Mouse (Mus musculus): ENCODE results near the gene Dop1b. TPM values are rescaled to one million over a fixed set of nuclear protein-coding genes. Genes with fewer than 3 reads are reported as not detected.

Gene Dop1b
- polyA plus RNA-seq, 1 experiment from 2014 or later = 11.8 TPM

DNA sequence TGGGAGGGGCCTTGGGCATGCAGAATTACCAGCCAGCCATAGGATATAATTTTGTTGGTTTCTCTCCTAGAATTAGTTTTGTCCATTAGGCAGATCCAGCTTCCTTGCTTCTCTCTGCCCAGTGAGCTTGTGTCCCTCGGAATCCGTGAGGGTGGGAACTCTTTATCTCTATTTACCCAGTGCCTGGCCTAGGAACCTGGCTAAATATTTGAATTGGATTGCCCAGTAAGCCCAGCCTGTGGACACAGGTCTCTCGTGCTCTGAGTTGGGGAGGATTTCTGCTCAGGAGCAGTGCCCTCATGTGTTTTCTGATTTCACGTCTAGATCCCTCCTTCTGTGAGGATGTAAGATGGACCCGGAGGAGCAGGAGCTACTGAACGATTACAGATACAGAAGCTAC lies 4.1 kb downstream of the Dop1b start:
- H3K4me2 ChIP-seq = no peak overlapping the region
- WGBS = 85% methylated on average over 6 of the region's 6 CpGs
- H3K4me1 ChIP-seq = peaks cover 15% of the 10 kb centered on the region
- no peak overlapping the region for H3K4me3 ChIP-seq
- H3K27ac ChIP-seq = no peak overlapping the region
- H3K9me3 ChIP-seq = no peaks in the 10 kb centered on the region
- H3K36me3 ChIP-seq = no peaks in the 10 kb centered on the region; the same call in 1 of the 2 replicates
- no peak overlapping the region for H3K9ac ChIP-seq
- peaks cover 18% of the 10 kb centered on the region for H3K27me3 ChIP-seq
- no peak for ATAC-seq (ENCODE audit: insufficient number of reproducible peaks, insufficient read depth, low FRiP score, low TSS enrichment, low read depth)

DNA sequence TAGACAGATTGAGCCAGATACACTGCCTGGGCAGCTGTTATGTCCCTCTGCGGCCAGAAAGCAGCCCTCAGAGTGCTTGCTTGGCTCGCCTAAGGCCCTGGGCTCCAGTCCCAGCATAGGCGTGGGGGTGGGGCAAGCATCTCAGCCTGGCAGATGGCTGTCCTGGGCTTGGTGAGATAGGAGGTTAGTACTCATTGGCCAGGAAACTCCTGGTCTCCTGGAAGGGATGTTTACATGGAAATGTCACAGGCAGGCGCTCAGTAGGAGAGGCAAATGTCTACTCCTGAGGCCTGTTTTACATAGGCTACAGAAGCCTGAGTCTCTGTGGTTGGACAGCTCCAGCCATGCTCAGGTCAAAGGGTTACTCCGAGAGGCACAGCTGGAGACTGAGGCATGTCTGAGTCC lies 5.6 kb downstream of the Dop1b start:
- H3K9me3 ChIP-seq = no peaks in the 10 kb centered on the region
- no peak for ATAC-seq (ENCODE audit: insufficient number of reproducible peaks, insufficient read depth, low FRiP score, low TSS enrichment, low read depth)
- H3K9ac ChIP-seq = no peak overlapping the region
- peaks cover 16% of the 10 kb centered on the region for H3K27me3 ChIP-seq
- 37% methylated on average over 5 of the region's 5 CpGs for WGBS
- H3K27ac ChIP-seq = no peak overlapping the region
- no peak overlapping the region for H3K4me3 ChIP-seq
- H3K4me2 ChIP-seq = no peak overlapping the region
- no peaks in the 10 kb centered on the region; the same call in 1 of the 2 replicates for H3K36me3 ChIP-seq
- H3K4me1 ChIP-seq = peaks cover 14% of the 10 kb centered on the region

- H3K4me2 ChIP-seq = no peak overlapping the region
- WGBS = 80% methylated on average over 5 of the region's 5 CpGs
Observed at GRCm38 (mm10) chr16:93721771-93722170, 10.1 kb downstream of the Dop1b start.

DNA sequence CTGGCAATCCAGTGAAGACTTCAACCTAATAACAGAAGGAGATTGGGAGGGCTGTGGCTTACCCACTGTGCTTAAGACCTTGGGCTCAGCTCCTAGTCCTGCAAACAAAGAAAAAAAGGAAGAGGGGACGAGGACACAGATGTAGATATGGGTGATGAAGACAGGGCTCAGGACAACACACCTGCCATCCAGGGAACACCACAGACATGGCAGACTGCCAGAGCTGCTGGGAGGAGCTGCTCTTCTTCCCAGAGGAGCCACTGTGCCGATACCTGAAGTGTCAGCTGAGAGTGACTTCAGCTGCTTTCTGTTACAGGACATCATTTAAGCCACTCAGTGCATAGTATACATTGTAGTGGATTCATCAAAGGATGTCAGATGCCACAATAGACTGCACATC lies 10.8 kb downstream of the Dop1b start:
- 59% methylated on average over 2 of the region's 2 CpGs for WGBS
- H3K4me2 ChIP-seq = no peak overlapping the region
- H3K9ac ChIP-seq = no peak overlapping the region
- H3K9me3 ChIP-seq = no peaks in the 10 kb centered on the region
- H3K27ac ChIP-seq = no peak overlapping the region
- no peaks in the 10 kb centered on the region for H3K27me3 ChIP-seq
- H3K4me3 ChIP-seq = no peak overlapping the region
- H3K36me3 ChIP-seq = no peaks in the 10 kb centered on the region
- peaks cover 5% of the 10 kb centered on the region; the same call in 1 of the 2 replicates for H3K4me1 ChIP-seq
- ATAC-seq (ENCODE audit: insufficient number of reproducible peaks, insufficient read depth, low FRiP score, low TSS enrichment, low read depth) = no peak

More at GRCm38 (mm10) chr16:93721771-93722170, 10.1 kb downstream of the Dop1b start:
- H3K4me1 ChIP-seq = peaks cover 5% of the 10 kb centered on the region; the same call in 1 of the 2 replicates
- H3K9ac ChIP-seq = no peak overlapping the region
- no peak overlapping the region for H3K4me3 ChIP-seq
- ATAC-seq (ENCODE audit: insufficient number of reproducible peaks, insufficient read depth, low FRiP score, low TSS enrichment, low read depth) = no peak
- no peaks in the 10 kb centered on the region for H3K27me3 ChIP-seq
- no peak overlapping the region for H3K27ac ChIP-seq
- H3K36me3 ChIP-seq = no peaks in the 10 kb centered on the region; the same call in 1 of the 2 replicates
- no peaks in the 10 kb centered on the region for H3K9me3 ChIP-seq

DNA sequence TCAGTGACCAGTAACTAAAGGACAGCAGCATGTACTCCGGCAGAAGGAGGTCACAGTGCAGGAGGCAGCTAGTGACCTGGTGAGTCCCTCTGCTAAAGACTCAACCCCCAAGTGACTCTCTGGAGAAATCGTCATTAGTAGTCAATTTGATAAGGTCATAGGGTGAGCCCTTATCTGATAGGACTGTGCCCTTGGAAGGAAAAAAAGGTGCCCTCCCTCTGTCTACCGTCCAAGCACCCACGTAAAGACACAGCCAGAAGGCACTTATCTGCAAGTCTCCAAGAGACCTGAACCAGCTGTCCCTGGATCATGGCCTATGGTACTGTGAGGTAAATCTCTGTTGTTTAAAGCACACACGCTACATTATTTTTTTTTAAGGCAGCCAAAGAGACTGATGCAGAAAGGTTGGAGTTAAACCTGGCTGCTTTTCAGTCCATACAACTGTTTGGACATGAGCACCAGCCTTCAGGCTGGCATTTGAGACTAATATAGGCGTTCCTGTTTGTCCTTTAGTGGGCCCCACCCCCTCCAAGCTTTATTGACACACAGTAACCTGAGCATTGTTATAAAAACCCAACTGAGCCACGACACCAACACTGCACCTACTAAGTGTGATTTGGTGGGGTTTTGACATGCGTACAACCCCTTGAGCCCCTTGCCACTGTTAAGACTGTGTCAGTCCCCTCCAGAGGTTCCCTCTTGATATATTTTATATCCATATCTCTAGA lies 13.9 kb downstream of the Dop1b start:
- no peak overlapping the region for H3K4me3 ChIP-seq
- 66% methylated on average over 8 of the region's 8 CpGs for WGBS

GRCm38 (mm10) chr16:93726186-93726585 lies 14.5 kb downstream of the Dop1b start:
- Histone ChIP-seq H3K27ac (no peak overlapping the region), H3K36me3 (0 out of 2 replicates have a peak, but pooled peaks cover 4% of the 10 kb centered on the region), H3K4me2 (no peak overlapping the region), H3K27me3 (no peaks in the 10 kb centered on the region), H3K4me1 (peaks cover 16% of the 10 kb centered on the region; the same call in 1 of the 2 replicates), H3K9me3 (no peaks in the 10 kb centered on the region), H3K4me3 (no peak overlapping the region), H3K9ac (no peak overlapping the region)
- ATAC-seq (ENCODE audit: insufficient number of reproducible peaks, insufficient read depth, low FRiP score, low TSS enrichment, low read depth) = no peak
- WGBS = 90% methylated on average over 4 of the region's 4 CpGs

More for the DNA sequence above, 13.9 kb downstream of the Dop1b start:
- Histone ChIP-seq H3K9me3 (no peaks in the 10 kb centered on the region), H3K4me2 (no peak overlapping the region), H3K9ac (no peak overlapping the region), H3K4me1 (peaks cover 16% of the 10 kb centered on the region; the same call in 1 of the 2 replicates), H3K27me3 (no peaks in the 10 kb centered on the region), H3K36me3 (0 out of 2 replicates have a peak, but pooled peaks cover 4% of the 10 kb centered on the region), H3K27ac (no peak overlapping the region)
- no peak for ATAC-seq (ENCODE audit: insufficient number of reproducible peaks, insufficient read depth, low FRiP score, low TSS enrichment, low read depth)

DNA sequence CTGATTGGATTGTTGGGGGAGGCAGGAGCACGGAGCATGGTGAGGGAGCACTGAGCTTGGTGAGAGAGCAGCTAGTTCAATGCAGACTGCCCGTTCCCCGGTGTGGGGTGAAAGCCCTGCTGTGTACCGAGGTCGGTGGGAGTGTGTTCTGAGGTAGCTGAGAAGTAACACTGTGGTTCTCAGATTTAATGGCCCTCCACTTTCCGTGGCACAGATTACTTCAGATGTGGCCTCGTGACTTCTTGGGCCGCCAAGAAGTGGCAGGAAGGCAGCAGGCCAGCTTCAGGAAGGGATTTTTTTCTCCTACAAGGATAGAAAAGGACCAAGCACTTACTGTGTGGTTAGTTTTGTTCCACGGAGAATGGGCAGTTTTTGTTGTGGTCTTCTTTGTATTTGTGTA lies 17.0 kb downstream of the Dop1b start:
- H3K27me3 ChIP-seq = no peaks in the 10 kb centered on the region
- WGBS = 77% methylated on average over 9 of the region's 9 CpGs
- no peak for ATAC-seq (ENCODE audit: insufficient number of reproducible peaks, insufficient read depth, low FRiP score, low TSS enrichment, low read depth)

GRCm38 (mm10) chr16:93729801-93730721 lies 18.4 kb downstream of the Dop1b start:
- no peaks in the 10 kb centered on the region for H3K9me3 ChIP-seq
- ATAC-seq (ENCODE audit: insufficient number of reproducible peaks, insufficient read depth, low FRiP score, low TSS enrichment, low read depth) = no peak
- no peaks in the 10 kb centered on the region for H3K27me3 ChIP-seq
- peak overlapping the region; percentile 64; the same call in 1 of the 2 replicates for H3K27ac ChIP-seq
- H3K4me1 ChIP-seq = peaks cover 15% of the 10 kb centered on the region; the same call in 1 of the 2 replicates
- no peak overlapping the region for H3K4me2 ChIP-seq
- no peak overlapping the region for H3K4me3 ChIP-seq
- 0 out of 2 replicates have a peak, but pooled peaks cover 11% of the 10 kb centered on the region for H3K36me3 ChIP-seq
- no peak overlapping the region for H3K9ac ChIP-seq
- WGBS = 79% methylated on average over 23 of the region's 23 CpGs

More for the DNA sequence above, 17.0 kb downstream of the Dop1b start:
- H3K4me1 ChIP-seq = peaks cover 12% of the 10 kb centered on the region; the same call in 1 of the 2 replicates
- no peak overlapping the region for H3K4me3 ChIP-seq
- H3K9me3 ChIP-seq = no peaks in the 10 kb centered on the region
- H3K9ac ChIP-seq = no peak overlapping the region
- no peak overlapping the region for H3K4me2 ChIP-seq
- H3K36me3 ChIP-seq = 0 out of 2 replicates have a peak, but pooled peaks cover 4% of the 10 kb centered on the region
- H3K27ac ChIP-seq = no peak overlapping the region

GRCm38 (mm10) chr16:93731310-93731709 lies 19.6 kb downstream of the Dop1b start:
- H3K4me1 ChIP-seq = peaks cover 15% of the 10 kb centered on the region; the same call in 1 of the 2 replicates
- no peaks in the 10 kb centered on the region for H3K27me3 ChIP-seq
- H3K9ac ChIP-seq = no peak overlapping the region
- no peak overlapping the region for H3K4me2 ChIP-seq
- no peak overlapping the region for H3K27ac ChIP-seq
- H3K9me3 ChIP-seq = no peaks in the 10 kb centered on the region
- H3K4me3 ChIP-seq = no peak overlapping the region
- ATAC-seq (ENCODE audit: insufficient number of reproducible peaks, insufficient read depth, low FRiP score, low TSS enrichment, low read depth) = no peak
- 89% methylated on average over 8 of the region's 8 CpGs for WGBS
- H3K36me3 ChIP-seq = 0 out of 2 replicates have a peak, but pooled peaks cover 14% of the 10 kb centered on the region

GRCm38 (mm10) chr16:93732875-93733569 lies 21.3 kb downstream of the Dop1b start:
- no peak overlapping the region for H3K27ac ChIP-seq
- WGBS = 75% methylated on average over 18 of the region's 18 CpGs

GRCm38 (mm10) chr16:93739251-93739650 lies 27.5 kb downstream of the Dop1b start:
- Histone ChIP-seq H3K4me1 (no peaks in the 10 kb centered on the region), H3K27ac (no peak overlapping the region), H3K9me3 (no peaks in the 10 kb centered on the region), H3K9ac (no peak overlapping the region), H3K36me3 (peaks cover 26% of the 10 kb centered on the region), H3K27me3 (no peaks in the 10 kb centered on the region), H3K4me2 (no peak overlapping the region), H3K4me3 (no peak overlapping the region)
- 87% methylated on average over 11 of the region's 11 CpGs for WGBS
- no peak for ATAC-seq (ENCODE audit: insufficient number of reproducible peaks, insufficient read depth, low FRiP score, low TSS enrichment, low read depth)

More at GRCm38 (mm10) chr16:93732875-93733569, 21.3 kb downstream of the Dop1b start:
- Histone ChIP-seq H3K4me2 (no peak overlapping the region), H3K4me3 (no peak overlapping the region), H3K9me3 (no peaks in the 10 kb centered on the region), H3K36me3 (0 out of 2 replicates have a peak, but pooled peaks cover 14% of the 10 kb centered on the region), H3K9ac (no peak overlapping the region), H3K4me1 (peaks cover 15% of the 10 kb centered on the region; the same call in 1 of the 2 replicates), H3K27me3 (no peaks in the 10 kb centered on the region)
- no peak for ATAC-seq (ENCODE audit: insufficient number of reproducible peaks, insufficient read depth, low FRiP score, low TSS enrichment, low read depth)

All from embryonic facial prominence, embryonic 13.5 days (tissue).